Mouse (Mus musculus) ovary, postnatal 10 days (tissue): ENCODE results near the gene Cyfip1.
"Not testable (repeated sequence)": the region's sequence is repeated elsewhere in the genome, so short reads cannot be mapped to it uniquely, and the experiment has no call there.

Source experiments
- DNase-seq: peaks from one replicate; pipeline ENCODE4 v3.0.0; 2022; ENCODE audit warnings: low spot score

The Cyfip1 gene

GRCm38 (mm10) chr7:55865044-55865443 lies 23.5 kb downstream of the Cyfip1 start:
- DNase-seq, result no peak

GRCm38 (mm10) chr7:55865750-55866416 lies 24.3 kb downstream of the Cyfip1 start:
- DNase-seq, result no peak

- DNase-seq, result no peak
These were observed 26.7 kb downstream of the Cyfip1 start for GRCm38 (mm10) chr7:55868247-55868646.

- DNase-seq, result no peak
These were observed 27.7 kb downstream of the Cyfip1 start for GRCm38 (mm10) chr7:55869220-55869619.

- no peak for DNase-seq
These were observed 28.9 kb downstream of the Cyfip1 start for GRCm38 (mm10) chr7:55870340-55871020.

GRCm38 (mm10) chr7:55871476-55871875 lies 29.9 kb downstream of the Cyfip1 start:
- DNase-seq, result no peak

GRCm38 (mm10) chr7:55874703-55875102 lies 33.2 kb downstream of the Cyfip1 start:
- no peak for DNase-seq

- no peak for DNase-seq
These were observed 36.2 kb downstream of the Cyfip1 start for GRCm38 (mm10) chr7:55877721-55878120.

- DNase-seq, result no peak
These were observed 39.3 kb downstream of the Cyfip1 start for GRCm38 (mm10) chr7:55880882-55881281.

- DNase-seq, result no peak
These were observed 47.1 kb downstream of the Cyfip1 start for GRCm38 (mm10) chr7:55888603-55889002.

- no peak for DNase-seq
These were observed 48.5 kb downstream of the Cyfip1 start for GRCm38 (mm10) chr7:55889996-55890395.

- DNase-seq, result no peak
These were observed 49.2 kb downstream of the Cyfip1 start for GRCm38 (mm10) chr7:55890731-55891130.

- DNase-seq, result no peak
These were observed 50.3 kb downstream of the Cyfip1 start for GRCm38 (mm10) chr7:55891797-55892196.

GRCm38 (mm10) chr7:55903766-55904165 lies 62.2 kb downstream of the Cyfip1 start:
- DNase-seq, result no peak

- no peak for DNase-seq
These were observed 63.9 kb downstream of the Cyfip1 start for GRCm38 (mm10) chr7:55905449-55905848.

GRCm38 (mm10) chr7:55909519-55909918 lies 68.0 kb downstream of the Cyfip1 start:
- DNase-seq, result no peak

- DNase-seq, result no peak
These were observed 68.8 kb downstream of the Cyfip1 start for GRCm38 (mm10) chr7:55910356-55910755.

- no peak for DNase-seq
These were observed 69.8 kb downstream of the Cyfip1 start for GRCm38 (mm10) chr7:55911371-55911770.

- no peak for DNase-seq
These were observed 70.6 kb downstream of the Cyfip1 start for GRCm38 (mm10) chr7:55912118-55912517.

- not testable (repeated sequence) for DNase-seq
These were observed 76.8 kb downstream of the Cyfip1 start for GRCm38 (mm10) chr7:55918365-55918764.

- no peak for DNase-seq
These were observed 85.7 kb downstream of the Cyfip1 start for GRCm38 (mm10) chr7:55927262-55927661.

GRCm38 (mm10) chr7:55928649-55929048 lies 87.1 kb downstream of the Cyfip1 start:
- DNase-seq, result no peak

GRCm38 (mm10) chr7:55935025-55935424 lies 93.5 kb downstream of the Cyfip1 start:
- DNase-seq, result no peak

GRCm38 (mm10) chr7:55938341-55938740 lies 96.8 kb downstream of the Cyfip1 start:
- DNase-seq, result no peak
